Mouse (Mus musculus) hindbrain, embryonic 11.5 days (tissue): ENCODE measurements around the gene Yap1. TPM values are rescaled to one million over a fixed set of nuclear protein-coding genes. Genes with fewer than 3 reads are reported as not detected.

Source experiments
- ATAC-seq: fragments of 200-750 bp; cut with Nextera tagmentation; 2 replicates; pipeline ENCODE4 v1.8.0; 2017; ENCODE audit warnings: mild to moderate bottlenecking, moderate TSS enrichment, moderate library complexity; ENCODE audit not compliant: low FRiP score
- DNase-seq: peaks from one replicate; pipeline ENCODE4 v3.0.0-alpha.2; 2015; ENCODE audit warnings: low spot score
- H3K27ac ChIP-seq: fragments of 300-500 bp; sonication (generic); 2 replicates; pipeline ENCODE4 v1.5.1; 2014; ENCODE audit warnings: mild to moderate bottlenecking, low read depth, low read length
- H3K27me3 ChIP-seq: fragments of 300-500 bp; sonication (generic); 2 replicates; pipeline ENCODE4 v1.6.1; 2014; ENCODE audit warnings: mild to moderate bottlenecking, low read length, moderate library complexity, mixed read lengths; ENCODE audit not compliant: control insufficient read depth, insufficient read depth
- H3K36me3 ChIP-seq: fragments of 300-500 bp; sonication (generic); 2 replicates; pipeline ENCODE4 v1.6.1; 2014; ENCODE audit warnings: mild to moderate bottlenecking, low read length, moderate library complexity, mixed read lengths; ENCODE audit not compliant: control insufficient read depth, insufficient read depth
- H3K4me1 ChIP-seq: fragments of 300-500 bp; sonication (generic); replicated peaks from 2 replicates; pipeline ENCODE4 v1.6.1; 2014; ENCODE audit warnings: low read length, mixed read lengths; ENCODE audit not compliant: control insufficient read depth, insufficient read depth
- H3K4me2 ChIP-seq: fragments of 300-500 bp; sonication (generic); replicated peaks from 2 replicates; pipeline ENCODE4 v1.6.1; 2014; ENCODE audit warnings: mild to moderate bottlenecking, low read depth, low read length
- H3K4me3 ChIP-seq: fragments of 300-500 bp; sonication (generic); 2 replicates; pipeline ENCODE4 v1.5.1; 2014; ENCODE audit warnings: low read depth, low read length
- H3K9ac ChIP-seq: fragments of 300-500 bp; sonication (generic); 2 replicates; pipeline ENCODE4 v1.6.1; 2014; ENCODE audit warnings: low read depth, low read length
- H3K9me3 ChIP-seq: fragments of 300-500 bp; sonication (generic); 2 replicates; pipeline ENCODE4 v1.6.1; 2016; ENCODE audit warnings: low read length; ENCODE audit not compliant: control insufficient read depth
- WGBS: fragments of 180-500 bp; shearing (Covaris S2); extraction: QIAGEN DNeasy Blood & Tissue Kit; methylation state at CpG from one replicate; pipeline ENCODE4 v1.1.7; 2014; 5-methylcytosine and 5-hydroxymethylcytosine counted together
- polyA plus RNA-seq: library from polyadenylated mRNA; unstranded; fragments of >200 nt; fragmentation: Nextera tagmentation; extraction: Ambion mirVana; gene quantifications from 2 replicates; pipeline ENCODE4 v1.2.1, GENCODE M21; 2014

Gene Yap1
- polyA plus RNA-seq, 1 experiment from 2014 or later, result 28.5 TPM

GRCm38 (mm10) chr9:7963867-7964266 is 40.5 kb downstream of the Yap1 start:
- Histone ChIP-seq H3K4me1 (no peaks in the 10 kb centered on the region), H3K9me3 (no peaks in the 10 kb centered on the region), H3K27me3 (no peaks in the 10 kb centered on the region), H3K4me2 (no peak overlapping the region), H3K9ac (no peak overlapping the region), H3K4me3 (no peak overlapping the region), H3K27ac (no peak overlapping the region), H3K36me3 (no peaks in the 10 kb centered on the region)
- no peak for DNase-seq
- WGBS, result 82% methylated on average over 2 of the region's 2 CpGs
- ATAC-seq, result no peak

- no peak overlapping the region for H3K27ac ChIP-seq
- H3K9ac ChIP-seq, result no peak overlapping the region
- no peaks in the 10 kb centered on the region for H3K9me3 ChIP-seq
- no peak for ATAC-seq
- no peaks in the 10 kb centered on the region for H3K4me1 ChIP-seq
- 83% methylated on average over 7 of the region's 7 CpGs for WGBS
- H3K4me3 ChIP-seq, result no peak overlapping the region
- no peak overlapping the region for H3K4me2 ChIP-seq
- H3K27me3 ChIP-seq, result no peaks in the 10 kb centered on the region
- H3K36me3 ChIP-seq, result no peaks in the 10 kb centered on the region
- DNase-seq, result no peak
Measured at GRCm38 (mm10) chr9:7962915-7963314, 41.5 kb downstream of the Yap1 start.

GRCm38 (mm10) chr9:7961366-7962160 is 42.8 kb downstream of the Yap1 start:
- H3K36me3 ChIP-seq, result no peaks in the 10 kb centered on the region
- DNase-seq, result peak; percentile 37
- no peaks in the 10 kb centered on the region for H3K27me3 ChIP-seq
- peak; percentile 25; the same call in 1 of the 2 replicates for ATAC-seq
- H3K27ac ChIP-seq, result peak overlapping the region; percentile 36; the same call in 1 of the 2 replicates
- H3K9me3 ChIP-seq, result no peaks in the 10 kb centered on the region
- no peak overlapping the region for H3K4me2 ChIP-seq
- no peaks in the 10 kb centered on the region for H3K4me1 ChIP-seq
- 42% methylated on average over 21 of the region's 21 CpGs for WGBS
- no peak overlapping the region for H3K4me3 ChIP-seq
- H3K9ac ChIP-seq, result no peak overlapping the region

GRCm38 (mm10) chr9:7960382-7960781 is 44.0 kb downstream of the Yap1 start:
- no peaks in the 10 kb centered on the region for H3K36me3 ChIP-seq
- WGBS, result 57% methylated on average over 9 of the region's 9 CpGs
- peak; percentile 37; the same call in 1 of the 2 replicates for ATAC-seq
- peak; percentile 37 for DNase-seq
- H3K4me2 ChIP-seq, result no peak overlapping the region
- no peaks in the 10 kb centered on the region for H3K9me3 ChIP-seq
- H3K4me1 ChIP-seq, result no peaks in the 10 kb centered on the region
- H3K4me3 ChIP-seq, result no peak overlapping the region
- H3K27ac ChIP-seq, result no peak overlapping the region
- H3K9ac ChIP-seq, result no peak overlapping the region
- no peaks in the 10 kb centered on the region for H3K27me3 ChIP-seq

- ATAC-seq, result no peak
- no peak for DNase-seq
- H3K27ac ChIP-seq, result no peak overlapping the region
- no peak overlapping the region for H3K9ac ChIP-seq
- no peaks in the 10 kb centered on the region for H3K36me3 ChIP-seq
- H3K4me3 ChIP-seq, result no peak overlapping the region
- no peaks in the 10 kb centered on the region for H3K4me1 ChIP-seq
- H3K4me2 ChIP-seq, result no peak overlapping the region
- no peaks in the 10 kb centered on the region for H3K9me3 ChIP-seq
- WGBS, result 71% methylated on average over 2 of the region's 2 CpGs
- H3K27me3 ChIP-seq, result no peaks in the 10 kb centered on the region
Measured at GRCm38 (mm10) chr9:7959301-7959700, 45.1 kb downstream of the Yap1 start.

GRCm38 (mm10) chr9:7958025-7958593 is 46.3 kb downstream of the Yap1 start:
- H3K27ac ChIP-seq, result no peak overlapping the region
- no peaks in the 10 kb centered on the region for H3K4me1 ChIP-seq
- no peak overlapping the region for H3K4me3 ChIP-seq
- WGBS, result 59% methylated on average over 7 of the region's 7 CpGs
- no peak overlapping the region for H3K9ac ChIP-seq
- no peaks in the 10 kb centered on the region for H3K27me3 ChIP-seq
- H3K36me3 ChIP-seq, result no peaks in the 10 kb centered on the region
- ATAC-seq (no peak), DNase-seq (no peak)
- no peak overlapping the region for H3K4me2 ChIP-seq
- no peaks in the 10 kb centered on the region for H3K9me3 ChIP-seq

- no peaks in the 10 kb centered on the region for H3K36me3 ChIP-seq
- no peak overlapping the region for H3K4me2 ChIP-seq
- no peak overlapping the region for H3K4me3 ChIP-seq
- H3K9ac ChIP-seq, result no peak overlapping the region
- no peaks in the 10 kb centered on the region for H3K4me1 ChIP-seq
- H3K27ac ChIP-seq, result no peak overlapping the region
- H3K27me3 ChIP-seq, result no peaks in the 10 kb centered on the region
- DNase-seq, result no peak
- ATAC-seq, result no peak
- WGBS, result 86% methylated on average over 2 of the region's 2 CpGs
- no peaks in the 10 kb centered on the region for H3K9me3 ChIP-seq
Measured at GRCm38 (mm10) chr9:7957407-7957806, 47.0 kb downstream of the Yap1 start.

GRCm38 (mm10) chr9:7956400-7956799 is 48.0 kb downstream of the Yap1 start:
- no peaks in the 10 kb centered on the region for H3K36me3 ChIP-seq
- H3K27ac ChIP-seq, result no peak overlapping the region
- no peak overlapping the region for H3K4me3 ChIP-seq
- H3K9me3 ChIP-seq, result no peaks in the 10 kb centered on the region
- WGBS, result 89% methylated on average over 8 of the region's 8 CpGs
- no peaks in the 10 kb centered on the region for H3K4me1 ChIP-seq
- H3K4me2 ChIP-seq, result no peak overlapping the region
- no peaks in the 10 kb centered on the region for H3K27me3 ChIP-seq
- ATAC-seq (no peak), DNase-seq (no peak)
- H3K9ac ChIP-seq, result no peak overlapping the region

- H3K36me3 ChIP-seq, result no peaks in the 10 kb centered on the region
- no peak for DNase-seq
Measured at GRCm38 (mm10) chr9:7952886-7953285, 51.5 kb downstream of the Yap1 start.

More at GRCm38 (mm10) chr9:7952886-7953285, 51.5 kb downstream of the Yap1 start:
- Histone ChIP-seq H3K4me2 (no peak overlapping the region), H3K4me1 (no peaks in the 10 kb centered on the region), H3K27me3 (no peaks in the 10 kb centered on the region), H3K27ac (no peak overlapping the region), H3K9ac (no peak overlapping the region), H3K4me3 (no peak overlapping the region), H3K9me3 (no peaks in the 10 kb centered on the region)
- 77% methylated on average over 5 of the region's 5 CpGs for WGBS
- ATAC-seq, result 0 out of 2 replicates have a peak, but pooled peaks have one; percentile 40
